Comparison of ENCODE assay signal across 13 mouse cellular contexts in the genomic region with DNA sequence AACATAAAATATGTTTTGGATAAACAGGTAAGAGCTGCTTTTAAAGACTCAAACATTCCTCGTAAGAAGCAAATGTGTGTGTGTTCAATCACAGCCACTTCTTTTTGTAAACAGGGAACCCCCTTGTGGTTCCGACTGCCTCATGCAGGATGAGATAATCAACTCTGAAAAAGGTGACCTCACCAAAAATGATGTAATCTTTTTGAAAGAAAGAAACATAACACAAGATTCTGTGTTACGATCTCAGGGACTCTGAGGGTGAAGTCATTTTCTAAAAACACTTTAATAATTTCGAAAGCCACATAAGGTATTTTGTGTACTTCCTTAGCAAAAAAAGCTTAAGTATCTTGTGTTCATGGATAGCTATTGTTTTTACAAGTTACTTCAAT. TPM values are rescaled to one million over a fixed set of nuclear protein-coding genes. Genes with fewer than 3 reads are reported as not detected.
DNase-seq lines count a peak whose midpoint lies in the region; ATAC-seq and TF ChIP-seq lines count a peak whose summit lies in the region.
"Had no signal": no experiment of that assay in that cellular context is flagged by ENCODE, and none has a peak within 500 bp of the region (broad histone marks: within the 10 kb centered on the region; RNA-seq: fewer than 3 reads in every experiment).

No protein-coding gene starts in this region.

- peaks cover 16% of the 10 kb centered on the region; the same call in 1 of the 2 replicates for H3K36me3 ChIP-seq in heart, embryonic 15.5 days
- peaks cover 7% of the 10 kb centered on the region; the same call in 1 of the 2 replicates for H3K36me3 ChIP-seq in midbrain, postnatal 0 days (ENCODE audit: insufficient read depth, low read length)
- no peaks in the 10 kb centered on the region for H3K36me3 ChIP-seq in midbrain, embryonic 11.5 days (ENCODE audit: control insufficient read depth, insufficient read depth, low read length)
- H3K36me3 ChIP-seq in thymus, adult 2 months (ENCODE audit: control insufficient read depth, insufficient read depth, low read length): peaks cover 29% of the 10 kb centered on the region

- H3K4me1 ChIP-seq in heart, embryonic 15.5 days (replicated peaks): peaks cover 22% of the 10 kb centered on the region
- H3K4me1 ChIP-seq in midbrain, postnatal 0 days (ENCODE audit: insufficient read depth, low read length): no peaks in the 10 kb centered on the region
- no peaks in the 10 kb centered on the region for H3K4me1 ChIP-seq in midbrain, embryonic 11.5 days (ENCODE audit: control insufficient read depth, insufficient read depth, low read length)
- peaks cover 5% of the 10 kb centered on the region for H3K4me1 ChIP-seq in thymus, adult 2 months (replicated peaks; ENCODE audit: control insufficient read depth, insufficient read depth, low read length)
- H3K4me1 ChIP-seq: stomach, embryonic 15.5 days had no signal

- intact Hi-C loops in heart, postnatal 25 days (cut with DNase I): loop anchor here (1.0 to 5.0 kb wide), 4 partner anchors 218 to 384 kb away; no protein-coding TSS in a partner anchor

- H3K9me3 ChIP-seq in heart, embryonic 15.5 days (replicated peaks): no peaks in the 10 kb centered on the region
- H3K9me3 ChIP-seq in midbrain, postnatal 0 days (ENCODE audit: low read length): no peaks in the 10 kb centered on the region
- H3K9me3 ChIP-seq in midbrain, embryonic 11.5 days (ENCODE audit: control insufficient read depth, low read length): no peaks in the 10 kb centered on the region
- H3K9me3 ChIP-seq: stomach, embryonic 15.5 days had no signal

- H3K27ac ChIP-seq in heart, embryonic 15.5 days: peak overlapping the region; percentile 42; the same call in 1 of the 2 replicates
- no peak overlapping the region for H3K27ac ChIP-seq in midbrain, postnatal 0 days (ENCODE audit: low read depth, low read length)
- no peak overlapping the region for H3K27ac ChIP-seq in midbrain, embryonic 11.5 days (ENCODE audit: low read depth, low read length)
- H3K27ac ChIP-seq in thymus, adult 2 months (ENCODE audit: control insufficient read depth, insufficient read depth, low read length): no peak overlapping the region
- H3K27ac ChIP-seq: stomach, embryonic 15.5 days had no signal

- no peak for ATAC-seq in heart, embryonic 15.5 days (replicated peaks; ENCODE audit: insufficient number of reproducible peaks, insufficient read depth, low FRiP score, low read depth)
- no peak; the same call in 1 of the 2 replicates for ATAC-seq in midbrain, postnatal 0 days (ENCODE audit: low FRiP score)
- no peak for ATAC-seq in midbrain, embryonic 11.5 days (ENCODE audit: low FRiP score)

- H3K4me3 ChIP-seq in heart, embryonic 15.5 days: no peak overlapping the region
- no peak overlapping the region for H3K4me3 ChIP-seq in midbrain, postnatal 0 days (ENCODE audit: low read depth, low read length)
- no peak overlapping the region for H3K4me3 ChIP-seq in midbrain, embryonic 11.5 days (ENCODE audit: low read depth, low read length)
- no peak overlapping the region for H3K4me3 ChIP-seq in thymus, adult 2 months (ENCODE audit: control insufficient read depth, insufficient read depth, low read length)
- H3K4me3 ChIP-seq: erythroblast, embryonic 14.5 days; stomach, embryonic 15.5 days had no signal

- TF ChIP-seq CTCF in midbrain, postnatal 0 days (IDR thresholded peaks at IDR 0.05): peak; percentile 52
- TF ChIP-seq CTCF in thymus, adult 2 months (IDR thresholded peaks at IDR 0.05; ENCODE audit: borderline replicate concordance, control insufficient read depth, extremely low read depth, insufficient read depth, low read length, poor library complexity): no peak

- H3K9ac ChIP-seq in heart, embryonic 15.5 days: no peak overlapping the region
- no peak overlapping the region for H3K9ac ChIP-seq in midbrain, postnatal 0 days (replicated peaks; ENCODE audit: low read length, poor library complexity, severe bottlenecking)
- no peak overlapping the region for H3K9ac ChIP-seq in midbrain, embryonic 11.5 days (ENCODE audit: low read length)
- H3K9ac ChIP-seq: stomach, embryonic 15.5 days had no signal

- H3K27me3 ChIP-seq in heart, embryonic 15.5 days: no peaks in the 10 kb centered on the region
- no peaks in the 10 kb centered on the region for H3K27me3 ChIP-seq in midbrain, postnatal 0 days (ENCODE audit: insufficient read depth, low read length)
- no peaks in the 10 kb centered on the region for H3K27me3 ChIP-seq in midbrain, embryonic 11.5 days (ENCODE audit: control insufficient read depth, insufficient read depth, low read length)
- H3K27me3 ChIP-seq in thymus, adult 2 months (ENCODE audit: control insufficient read depth, insufficient read depth, low read length): no peaks in the 10 kb centered on the region
- H3K27me3 ChIP-seq: stomach, embryonic 15.5 days had no signal

- WGBS in heart, embryonic 15.5 days: 22% methylated on average over 4 of the region's 4 CpGs
- WGBS in midbrain, postnatal 0 days: 58% methylated on average over 4 of the region's 4 CpGs
- WGBS in midbrain, embryonic 11.5 days: 78% methylated on average over 4 of the region's 4 CpGs
- WGBS in thymus, adult 2 months: 79% methylated on average over 4 of the region's 4 CpGs

- TF ChIP-seq POLR2A in thymus, adult 2 months (IDR thresholded peaks at IDR 0.05; ENCODE audit: control insufficient read depth, extremely low read depth, insufficient read depth, low read length, poor library complexity): no peak

- DNase-seq in heart, postnatal 25 days (ENCODE audit: low spot score): no peak
- DNase-seq in midbrain, postnatal 0 days (ENCODE audit: low spot score): peak; percentile 42
- no peak for DNase-seq in midbrain, embryonic 11.5 days (ENCODE audit: low spot score, missing footprints)
- peak; percentile 28 for DNase-seq in lung, postnatal 25 days (ENCODE audit: low spot score)
- DNase-seq in thymus, adult 2 months: no peak
- DNase-seq in layer of hippocampus, postnatal 36 days: no peak
- DNase-seq in layer of hippocampus, postnatal 10 days (ENCODE audit: low spot score in 2 of 2): no peak
- DNase-seq: adrenal gland, adult 2 months; gastrocnemius, postnatal 36 days; kidney, adult 11 months had no signal

- no peak overlapping the region for H3K4me2 ChIP-seq in heart, embryonic 15.5 days
- H3K4me2 ChIP-seq in midbrain, postnatal 0 days (ENCODE audit: low read depth, low read length, poor library complexity, severe bottlenecking): no peak overlapping the region
- no peak overlapping the region for H3K4me2 ChIP-seq in midbrain, embryonic 11.5 days
- H3K4me2 ChIP-seq: stomach, embryonic 15.5 days had no signal

RNA-seq across cellular contexts. Expression of a gene that starts 21.5 kb away (rescaled TPM):
- polyA plus RNA-seq in heart, embryonic 15.5 days (2015; fragmentation: Nextera tagmentation; extraction: Ambion mirVana): 14.2 and 16.8 TPM in 2 replicates
- 10 to 100 TPM; 16.9 to 21.7 TPM for total RNA-seq in heart, postnatal 25 days (2021)
- total RNA-seq in midbrain, postnatal 0 days (2014; rRNA removed): 33.2 and 45.4 TPM in 2 replicates
- polyA plus RNA-seq in midbrain, postnatal 0 days (2015; fragmentation: Nextera tagmentation; extraction: Ambion mirVana): 40.5 and 42.2 TPM in 2 replicates
- 12.5 and 12.7 TPM in 2 replicates for polyA plus RNA-seq in midbrain, embryonic 11.5 days (2014; fragmentation: Nextera tagmentation; extraction: Ambion mirVana)
- 9.3 and 10.3 TPM in 2 replicates for polyA plus RNA-seq in thymus, adult 2 months (2012; rRNA removed)
- 10 to 100 TPM; 32.4 to 35.2 TPM for total RNA-seq in layer of hippocampus, postnatal 36 days (2021)
- total RNA-seq in layer of hippocampus, postnatal 10 days (2021): 10 to 100 TPM; 29.8 to 31.0 TPM

Comparison
In these comparisons a context has a peak if more than half of its experiments do, and no peak if none do; other contexts are left out.
1. DNase-seq: peak in midbrain, postnatal 0 days (single experiment) and lung, postnatal 25 days (single experiment); none in heart, postnatal 25 days (single experiment), midbrain, embryonic 11.5 days (single experiment), thymus, adult 2 months (single experiment), layer of hippocampus, postnatal 36 days (0 of 2) and layer of hippocampus, postnatal 10 days (0 of 2).